Mouse (Mus musculus) liver, postnatal 0 days (tissue): ENCODE data around the gene Hoxa5.

ENCODE experiments used
- CTCF ChIP-seq: sonication (generic); IDR thresholded peaks from 2 replicates; pipeline ENCODE4 v1.5.1; 2016; ENCODE audit warnings: antibody characterized with exemption, low read depth
- EP300 ChIP-seq: IDR thresholded peaks from 2 replicates; pipeline ENCODE4 v1.6.1; 2016; ENCODE audit warnings: antibody characterized with exemption, low read depth, mild to moderate bottlenecking

GRCm38 (mm10) chr6:52221337-52221992 lies 17.1 kb upstream of the Hoxa5 start, which contains the start of gene Hoxa7:
- TF ChIP-seq CTCF (peak; percentile 96), EP300 (no peak)
